Mouse (Mus musculus) megakaryocyte, embryonic 14.5 days (primary cell): ENCODE data around the gene Egfl8. TPM values are rescaled to one million over a fixed set of nuclear protein-coding genes. Genes with fewer than 3 reads are reported as not detected.

ENCODE experiments used
- H3K27me3 ChIP-seq: replicated peaks from 2 replicates; pipeline ENCODE3; 2012; ENCODE audit warnings: inconsistent platforms
- H3K36me3 ChIP-seq: replicated peaks from 2 replicates; pipeline ENCODE3; 2012; ENCODE audit warnings: low read length, inconsistent platforms, mixed read lengths
- H3K4me1 ChIP-seq: 2 replicates; pipeline ENCODE4 v1.6.1; 2012; ENCODE audit warnings: inconsistent platforms
- H3K4me3 ChIP-seq: replicated peaks from 2 replicates; pipeline ENCODE3; 2012; ENCODE audit warnings: moderate library complexity, mild to moderate bottlenecking, inconsistent platforms
- H3K9me3 ChIP-seq: 2 replicates; pipeline ENCODE4 v1.6.1; 2012; ENCODE audit warnings: inconsistent platforms
- FLI1 ChIP-seq: IDR thresholded peaks from 2 replicates; pipeline ENCODE4 v1.6.1; 2012; ENCODE audit warnings: low read length, inconsistent platforms, mixed read lengths
- GATA1 ChIP-seq: IDR thresholded peaks from 3 replicates; pipeline ENCODE4 v1.6.1; 2012; ENCODE audit warnings: mixed read lengths, low read length, inconsistent platforms, borderline replicate concordance
- polyA plus RNA-seq: library from polyadenylated mRNA; stranded (reverse); fragments of >175 nt; gene quantifications from 2 replicates; pipeline ENCODE4 v1.2.3, GENCODE M21; 2012; ENCODE audit warnings: low replicate concordance; ENCODE audit not compliant: insufficient read depth

The Egfl8 gene
- polyA plus RNA-seq, 1 experiment = 1.9 TPM

GRCm38 (mm10) chr17:34583819-34584218 is 32.0 kb downstream of the Egfl8 start:
- Histone ChIP-seq H3K4me3 (no peak overlapping the region), H3K27me3 (peaks cover 44% of the 10 kb centered on the region), H3K36me3 (no peaks in the 10 kb centered on the region), H3K4me1 (peaks cover 21% of the 10 kb centered on the region), H3K9me3 (no peaks in the 10 kb centered on the region)
- no peak for TF ChIP-seq GATA1

- H3K4me3 ChIP-seq = no peak overlapping the region
- peaks cover 44% of the 10 kb centered on the region for H3K27me3 ChIP-seq
- H3K4me1 ChIP-seq = peaks cover 17% of the 10 kb centered on the region
- H3K36me3 ChIP-seq = no peaks in the 10 kb centered on the region
- no peaks in the 10 kb centered on the region for H3K9me3 ChIP-seq
- TF ChIP-seq FLI1 = no peak
- no peak for TF ChIP-seq GATA1
These were observed 32.4 kb downstream of the Egfl8 start for GRCm38 (mm10) chr17:34583397-34583796.

- Histone ChIP-seq H3K27me3 (peaks cover 47% of the 10 kb centered on the region), H3K36me3 (no peaks in the 10 kb centered on the region), H3K4me1 (peaks cover 10% of the 10 kb centered on the region), H3K4me3 (no peak overlapping the region), H3K9me3 (no peaks in the 10 kb centered on the region)
- TF ChIP-seq GATA1 (no peak), FLI1 (no peak)
These were observed 33.2 kb downstream of the Egfl8 start for GRCm38 (mm10) chr17:34582528-34582927.

- Histone ChIP-seq H3K4me3 (no peak overlapping the region), H3K27me3 (peaks cover 54% of the 10 kb centered on the region), H3K4me1 (no peaks in the 10 kb centered on the region), H3K36me3 (no peaks in the 10 kb centered on the region), H3K9me3 (no peaks in the 10 kb centered on the region)
- TF ChIP-seq GATA1 (no peak), FLI1 (no peak)
These were observed 37.7 kb downstream of the Egfl8 start for GRCm38 (mm10) chr17:34578070-34578469.

GRCm38 (mm10) chr17:34576577-34576976 is 39.2 kb downstream of the Egfl8 start:
- Histone ChIP-seq H3K4me3 (no peak overlapping the region), H3K4me1 (no peaks in the 10 kb centered on the region), H3K36me3 (no peaks in the 10 kb centered on the region), H3K9me3 (peaks cover 8% of the 10 kb centered on the region; the same call in 1 of the 2 replicates), H3K27me3 (peaks cover 47% of the 10 kb centered on the region)
- no peak for TF ChIP-seq FLI1

- H3K27me3 ChIP-seq = peaks cover 58% of the 10 kb centered on the region
- H3K36me3 ChIP-seq = no peaks in the 10 kb centered on the region
- H3K4me1 ChIP-seq = peaks cover 3% of the 10 kb centered on the region; the same call in 1 of the 2 replicates
- peaks cover 8% of the 10 kb centered on the region; the same call in 1 of the 2 replicates for H3K9me3 ChIP-seq
- H3K4me3 ChIP-seq = no peak overlapping the region
- TF ChIP-seq GATA1 (no peak), FLI1 (no peak)
These were observed 43.4 kb downstream of the Egfl8 start for GRCm38 (mm10) chr17:34572361-34572760.

GRCm38 (mm10) chr17:34571875-34572274 is 43.9 kb downstream of the Egfl8 start:
- H3K36me3 ChIP-seq = no peaks in the 10 kb centered on the region
- H3K4me1 ChIP-seq = peaks cover 3% of the 10 kb centered on the region; the same call in 1 of the 2 replicates
- H3K4me3 ChIP-seq = no peak overlapping the region
- H3K9me3 ChIP-seq = peaks cover 8% of the 10 kb centered on the region; the same call in 1 of the 2 replicates
- TF ChIP-seq FLI1 (no peak), GATA1 (no peak)
- peaks cover 63% of the 10 kb centered on the region for H3K27me3 ChIP-seq

- Histone ChIP-seq H3K36me3 (no peaks in the 10 kb centered on the region), H3K4me1 (peaks cover 3% of the 10 kb centered on the region; the same call in 1 of the 2 replicates), H3K9me3 (peaks cover 14% of the 10 kb centered on the region), H3K4me3 (no peak overlapping the region), H3K27me3 (peaks cover 71% of the 10 kb centered on the region)
- TF ChIP-seq GATA1 = no peak
- TF ChIP-seq FLI1 = no peak
These were observed 45.9 kb downstream of the Egfl8 start for GRCm38 (mm10) chr17:34569919-34570318.

GRCm38 (mm10) chr17:34568421-34568820 is 47.4 kb downstream of the Egfl8 start:
- no peaks in the 10 kb centered on the region for H3K36me3 ChIP-seq
- H3K9me3 ChIP-seq = peaks cover 14% of the 10 kb centered on the region
- peaks cover 11% of the 10 kb centered on the region for H3K4me1 ChIP-seq
- peak overlapping the region; percentile 31 for H3K4me3 ChIP-seq
- TF ChIP-seq FLI1 (no peak), GATA1 (no peak)
- peaks cover 70% of the 10 kb centered on the region for H3K27me3 ChIP-seq

- peaks cover 13% of the 10 kb centered on the region for H3K9me3 ChIP-seq
- H3K36me3 ChIP-seq = no peaks in the 10 kb centered on the region
- H3K4me3 ChIP-seq = no peak overlapping the region
- TF ChIP-seq GATA1 (no peak), FLI1 (no peak)
- peaks cover 11% of the 10 kb centered on the region for H3K4me1 ChIP-seq
- peaks cover 72% of the 10 kb centered on the region for H3K27me3 ChIP-seq
These were observed 48.5 kb downstream of the Egfl8 start for GRCm38 (mm10) chr17:34567311-34567710.

GRCm38 (mm10) chr17:34564796-34565195 is 51.0 kb downstream of the Egfl8 start:
- TF ChIP-seq GATA1 (no peak), FLI1 (no peak)
- Histone ChIP-seq H3K36me3 (no peaks in the 10 kb centered on the region), H3K4me1 (peaks cover 16% of the 10 kb centered on the region), H3K27me3 (peaks cover 51% of the 10 kb centered on the region), H3K9me3 (peaks cover 6% of the 10 kb centered on the region), H3K4me3 (no peak overlapping the region)
